Mouse (Mus musculus): ENCODE data around the gene Top2b. TPM values are rescaled to one million over a fixed set of nuclear protein-coding genes. Genes with fewer than 3 reads are reported as not detected.

Gene Top2b
- total RNA-seq (2023), result 59.8 and 83.7 TPM in 2 replicates

GRCm38 (mm10) chr14:16364878-16365337 lies at the start of gene Top2b:
Gene Top2b, plus strand, starts transcription at chr14:16365179.

Other genes starting within 250 kb of the Top2b start
- gene Ngly1, start 115.9 kb upstream of the Top2b start, total RNA-seq (2023), result 56.5 and 65.8 TPM in 2 replicates
- 8.1 and 8.8 TPM in 2 replicates for gene Oxsm, start 115.4 kb upstream of the Top2b start, total RNA-seq (2023)

All from neutrophil, adult 65 days (primary cell).